Mouse (Mus musculus) B cell, adult 2 months (primary cell): Measurements from ENCODE around the gene Mtmr14.

Source experiments
- DNase-seq, 2 experiments: peaks; one replicate each; pipeline ENCODE4 v3.0.0; 2022

The Mtmr14 gene

GRCm38 (mm10) chr6:113237542-113238270 lies at the start of gene Mtmr14:
Mtmr14 (plus strand) TSS chr6:113237843.
- DNase-seq = peak; percentile 99 to 100

GRCm38 (mm10) chr6:113193765-113194460 lies 43.7 kb upstream of the Mtmr14 start:
- DNase-seq = peak; percentile 52 to 56

- no peak for DNase-seq
Measured at GRCm38 (mm10) chr6:113194517-113194840, 43.2 kb upstream of the Mtmr14 start.

GRCm38 (mm10) chr6:113194841-113195595 lies 42.6 kb upstream of the Mtmr14 start, which contains the start of gene Lhfpl4:
Lhfpl4 (minus strand) TSS chr6:113195384.
- peak; percentile 11 to 18 for DNase-seq

- no peak for DNase-seq
Measured at GRCm38 (mm10) chr6:113195596-113195992, 42.0 kb upstream of the Mtmr14 start.

- DNase-seq = peak; percentile 8 to 21
Measured at GRCm38 (mm10) chr6:113216280-113216679, 21.4 kb upstream of the Mtmr14 start.

- DNase-seq = peak; percentile 34 to 44
Measured at GRCm38 (mm10) chr6:113225798-113226197, 11.8 kb upstream of the Mtmr14 start.

GRCm38 (mm10) chr6:113226705-113227104 lies 10.9 kb upstream of the Mtmr14 start:
- peak; percentile 9 to 22 for DNase-seq

GRCm38 (mm10) chr6:113235141-113235540 lies 2.5 kb upstream of the Mtmr14 start:
- no peak for DNase-seq

GRCm38 (mm10) chr6:113238442-113238841 lies 799 bp downstream of the Mtmr14 start:
- DNase-seq = peak; percentile 30 to 40

- no peak for DNase-seq
Measured at GRCm38 (mm10) chr6:113242753-113243152, 5.1 kb downstream of the Mtmr14 start.

GRCm38 (mm10) chr6:113245585-113245984 lies 7.9 kb downstream of the Mtmr14 start:
- DNase-seq = peak; percentile 10 to 21

- no peak for DNase-seq
Measured at GRCm38 (mm10) chr6:113250786-113251185, 13.1 kb downstream of the Mtmr14 start.

GRCm38 (mm10) chr6:113251921-113252320 lies 14.3 kb downstream of the Mtmr14 start:
- DNase-seq = peak; percentile 19 to 20

- DNase-seq = no peak
Measured at GRCm38 (mm10) chr6:113254899-113255298, 17.3 kb downstream of the Mtmr14 start.

- DNase-seq = peak; percentile 11 to 21
Measured at GRCm38 (mm10) chr6:113261174-113261858, 23.7 kb downstream of the Mtmr14 start.

- DNase-seq = no peak
Measured at GRCm38 (mm10) chr6:113263531-113263930, 25.9 kb downstream of the Mtmr14 start.

GRCm38 (mm10) chr6:113264429-113264828 lies 26.8 kb downstream of the Mtmr14 start:
- no peak for DNase-seq

- no peak for DNase-seq
Measured at GRCm38 (mm10) chr6:113266996-113267655, 29.5 kb downstream of the Mtmr14 start.

- DNase-seq = no peak
Measured at GRCm38 (mm10) chr6:113267988-113268387, 30.3 kb downstream of the Mtmr14 start.

- DNase-seq = no peak
Measured at GRCm38 (mm10) chr6:113272365-113272764, 34.7 kb downstream of the Mtmr14 start.

GRCm38 (mm10) chr6:113276846-113277245 lies 39.2 kb downstream of the Mtmr14 start:
- DNase-seq = no peak
